Mouse (Mus musculus) thymus, postnatal 36 days (tissue): Measurements from ENCODE around the gene Cdh20.

Experiments
- DNase-seq, 2 experiments: peaks; one replicate each; pipeline ENCODE4 v3.0.0; 2022; ENCODE audit warnings: mixed read lengths in 2 of 2

Cdh20 gene

DNA sequence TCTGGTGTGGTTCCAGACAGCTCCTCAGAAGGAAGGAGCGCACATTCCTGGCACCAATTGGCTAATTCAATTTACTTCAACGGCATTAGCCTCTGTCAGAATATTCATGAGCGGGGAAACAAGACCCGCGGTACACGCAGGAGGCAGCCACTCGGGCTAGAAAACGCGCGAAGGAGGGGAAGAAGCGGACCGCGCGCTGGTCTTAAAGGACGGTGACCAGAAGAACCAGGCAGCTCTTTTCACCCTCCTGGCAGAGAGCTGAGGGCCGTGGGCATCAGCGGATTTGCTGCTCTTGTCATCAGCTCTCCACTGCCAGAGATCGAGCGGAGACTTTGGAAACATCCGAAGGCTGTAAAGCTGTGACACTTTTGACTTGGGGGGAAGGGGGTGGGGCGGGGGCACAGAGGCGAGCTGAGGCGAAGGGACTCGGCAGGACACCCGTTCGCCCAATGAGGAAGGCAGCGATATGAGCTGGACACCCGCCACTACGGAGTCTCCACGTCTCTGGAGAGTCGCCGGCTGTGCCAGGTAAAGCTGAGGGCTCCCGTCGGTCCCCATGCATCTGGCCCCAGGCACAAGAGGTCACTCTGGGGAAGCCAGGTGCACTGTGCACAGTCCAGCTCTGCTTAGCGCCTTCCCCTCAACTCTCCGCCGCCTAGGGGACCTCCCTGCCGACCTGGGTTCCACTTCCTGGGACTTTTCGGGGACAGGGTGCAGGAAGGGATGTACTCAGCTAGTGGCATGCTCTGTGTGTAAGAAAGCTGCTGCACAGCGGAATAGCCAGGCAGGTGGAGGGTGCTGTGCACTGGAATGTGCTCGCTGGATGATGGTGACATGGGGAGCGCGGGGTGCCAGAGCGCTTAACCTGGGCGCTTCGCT is at the start of gene Cdh20:
Cdh20 (plus strand) TSS at position 159 of the 879 bp plus-strand sequence.
- DNase-seq, result peak in 1 of 2 experiments; percentile 2

DNA sequence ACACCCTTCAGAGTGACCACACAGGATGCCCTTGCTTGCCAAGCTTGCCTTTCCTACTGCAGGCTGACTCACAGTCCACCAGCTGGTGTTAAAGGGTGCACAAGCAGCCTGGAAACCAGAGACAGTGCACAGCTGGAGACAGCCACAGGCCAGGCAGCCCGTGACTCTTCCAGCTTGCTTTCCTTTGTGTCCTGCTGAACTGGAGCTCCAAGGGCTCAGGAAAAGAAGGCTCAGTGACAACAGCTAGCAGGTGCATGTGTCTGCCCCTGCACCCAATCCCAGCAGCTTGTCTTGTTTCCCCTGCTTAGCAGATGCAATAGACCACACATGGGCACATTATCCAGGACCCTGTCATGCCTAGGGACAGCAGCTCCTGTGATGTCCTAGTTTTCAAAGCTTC is 21.5 kb upstream of the Cdh20 start:
- no peak for DNase-seq

DNA sequence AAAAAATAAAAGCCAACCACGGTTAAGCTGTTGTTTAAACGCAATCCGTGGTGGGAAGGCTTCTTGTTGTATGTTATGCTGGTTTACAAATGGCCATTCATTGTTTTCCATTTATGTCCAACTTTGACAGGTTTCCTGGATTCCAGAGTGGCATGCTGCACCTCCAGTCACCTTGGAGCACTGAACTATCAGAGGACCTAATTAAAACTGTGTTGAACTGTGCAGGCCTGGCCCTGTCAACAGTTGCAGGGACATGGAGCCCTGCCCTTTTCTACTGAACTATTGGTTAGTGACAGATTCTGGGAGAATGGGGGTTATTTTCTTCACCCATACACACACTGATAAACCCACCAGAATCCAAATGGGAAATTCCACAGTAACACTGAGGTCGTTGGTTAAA is 20.9 kb upstream of the Cdh20 start:
- DNase-seq, result no peak

DNA sequence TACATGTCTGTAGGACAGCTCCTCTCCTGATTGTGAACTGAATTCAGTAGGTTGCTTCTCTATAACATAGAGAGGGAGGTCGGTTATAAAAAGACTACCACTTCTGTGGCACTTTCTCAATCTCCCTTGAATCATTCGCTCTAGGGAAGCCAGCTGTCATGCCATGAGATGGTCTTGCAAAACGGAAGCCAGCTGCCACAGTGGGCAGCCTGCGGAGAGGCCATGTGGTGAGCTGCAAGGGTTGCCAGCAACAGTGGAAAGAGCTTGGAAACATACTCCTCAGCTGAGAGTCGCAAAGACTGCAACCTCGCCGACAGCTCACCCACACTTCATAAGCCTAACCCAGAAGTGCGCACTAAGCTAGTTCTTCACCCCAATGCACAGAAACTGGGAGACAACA is 13.8 kb upstream of the Cdh20 start:
- DNase-seq, result no peak

DNA sequence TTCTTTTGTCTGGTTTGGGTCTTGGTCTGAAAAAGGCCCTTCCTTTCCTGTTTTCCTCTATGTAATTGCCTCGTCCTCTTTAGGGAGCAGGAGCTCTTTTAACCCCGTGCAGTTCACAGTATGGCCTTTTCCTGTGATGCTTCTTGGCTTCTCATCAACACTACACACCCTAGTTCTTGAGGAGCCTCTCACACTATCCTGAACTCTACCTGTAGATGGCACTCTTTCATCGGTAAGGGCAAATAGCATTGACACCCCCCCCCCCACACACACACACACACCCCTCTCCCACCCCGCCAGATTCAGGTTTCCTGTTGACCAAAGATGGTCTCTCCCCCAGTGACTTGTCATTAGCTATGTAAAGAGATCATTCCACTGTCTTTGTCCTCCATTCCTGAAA is 12.4 kb upstream of the Cdh20 start:
- DNase-seq, result no peak

DNA sequence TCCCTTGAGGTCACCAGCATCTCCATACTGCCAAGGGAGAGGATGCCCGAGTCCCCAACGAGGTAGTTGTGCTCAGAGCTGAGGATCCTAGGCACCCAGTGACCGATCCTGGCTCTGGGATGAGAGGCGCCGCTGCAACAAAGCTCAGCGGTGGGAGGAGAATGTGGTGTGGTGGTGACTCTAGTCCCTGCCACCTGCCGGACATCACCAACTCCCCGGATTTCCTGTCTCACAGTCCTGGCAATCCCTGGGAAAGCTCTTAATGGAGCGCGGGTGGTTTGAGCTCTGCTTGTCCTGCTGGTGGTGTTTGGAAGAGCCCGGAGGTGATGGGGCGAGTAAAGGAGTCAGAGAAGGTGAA is 900 bp downstream of the Cdh20 start:
- no peak for DNase-seq

DNA sequence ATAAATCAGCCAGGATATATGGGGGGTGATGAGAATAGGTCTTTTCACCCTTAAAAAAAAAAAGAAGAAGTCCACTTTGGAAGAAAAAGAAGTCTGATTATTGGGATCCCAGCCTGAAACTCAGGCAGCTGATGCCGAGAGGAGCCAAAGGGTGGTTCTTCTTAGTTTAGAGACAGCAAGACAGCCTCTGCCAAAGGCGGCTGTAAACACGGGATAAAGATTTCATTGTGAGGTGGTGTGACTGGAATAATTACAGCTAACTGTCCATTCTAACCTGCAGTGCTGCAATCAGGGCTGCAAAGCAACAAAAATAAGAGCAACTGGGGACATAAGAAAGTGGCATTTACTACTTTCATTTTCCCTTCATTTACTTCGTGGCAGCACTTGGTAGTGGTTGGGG is 3.6 kb downstream of the Cdh20 start:
- no peak for DNase-seq

DNA sequence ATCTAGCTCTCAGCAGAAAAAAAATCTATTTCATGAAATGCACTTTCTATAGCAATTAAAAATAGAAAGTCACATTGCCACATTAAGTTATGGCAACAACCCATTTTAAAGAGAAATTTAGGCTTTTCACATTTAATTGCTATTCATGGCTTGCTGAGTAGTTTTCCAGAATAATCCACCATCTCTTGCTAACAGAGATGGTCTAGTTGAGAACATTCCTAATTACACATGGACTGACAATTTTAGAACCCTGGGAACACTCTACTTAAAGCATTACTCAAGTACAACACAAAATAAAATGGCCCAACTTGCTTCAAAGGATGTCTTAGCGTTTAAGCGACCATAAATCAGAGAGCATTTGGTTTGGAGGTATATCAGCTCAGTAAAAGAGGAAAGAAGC is 4.9 kb downstream of the Cdh20 start:
- no peak for DNase-seq

DNA sequence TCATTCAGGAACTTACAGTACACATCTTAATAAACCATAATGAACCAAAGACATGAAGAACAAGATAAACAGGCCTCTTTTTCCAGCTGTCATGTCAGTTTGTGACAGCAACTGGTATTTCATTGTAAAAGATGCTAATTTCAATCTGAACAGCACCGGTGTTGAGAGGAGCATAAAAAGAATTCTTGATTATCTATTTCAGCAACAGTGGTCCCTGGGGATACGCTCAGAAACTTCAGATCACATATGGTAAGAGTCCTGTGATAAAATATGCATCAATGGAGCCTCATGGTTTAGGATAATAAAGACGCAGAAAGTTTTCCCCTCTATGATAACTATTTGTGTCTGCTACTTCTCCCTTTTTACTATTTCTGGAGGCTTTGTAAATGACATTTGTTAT is 25.2 kb downstream of the Cdh20 start:
- no peak for DNase-seq

DNA sequence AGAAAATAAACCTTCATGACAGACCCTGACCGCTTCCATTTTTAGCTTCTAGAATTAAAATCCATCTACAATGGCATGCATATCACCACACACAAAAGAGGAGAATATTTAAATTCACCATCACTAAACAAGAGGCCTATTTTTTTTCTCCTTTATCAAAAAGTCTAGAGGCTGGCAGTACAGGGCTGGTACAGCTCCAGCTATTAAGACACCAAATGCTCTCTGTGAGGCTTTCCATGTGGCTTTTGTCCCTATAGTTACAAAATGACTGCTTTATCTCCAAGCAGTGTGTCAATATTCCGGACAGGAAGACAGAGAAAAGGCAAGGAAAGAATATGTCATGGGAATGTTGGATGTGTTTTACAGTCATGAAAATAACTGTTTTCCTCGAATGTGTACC is 27.8 kb downstream of the Cdh20 start:
- DNase-seq, result no peak

DNA sequence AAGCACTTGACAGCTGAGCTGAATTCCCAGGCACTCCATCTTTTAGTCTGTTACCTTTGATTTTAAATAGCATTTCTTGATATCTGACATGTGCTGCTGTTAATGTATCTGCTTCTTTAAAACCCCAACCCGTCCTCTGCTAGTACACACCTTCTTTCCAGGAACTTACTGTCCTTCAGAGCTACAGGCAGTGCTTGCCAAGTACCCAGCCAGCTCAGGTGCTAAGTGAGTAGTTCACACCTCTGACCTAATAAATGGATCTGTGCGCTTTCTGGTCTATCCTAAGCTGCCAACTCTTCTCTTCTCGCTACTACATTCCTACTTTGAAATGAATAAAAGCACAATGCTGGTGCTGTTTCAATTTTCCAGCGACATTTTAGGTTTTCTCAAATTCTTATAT is 28.8 kb downstream of the Cdh20 start:
- DNase-seq, result no peak

DNA sequence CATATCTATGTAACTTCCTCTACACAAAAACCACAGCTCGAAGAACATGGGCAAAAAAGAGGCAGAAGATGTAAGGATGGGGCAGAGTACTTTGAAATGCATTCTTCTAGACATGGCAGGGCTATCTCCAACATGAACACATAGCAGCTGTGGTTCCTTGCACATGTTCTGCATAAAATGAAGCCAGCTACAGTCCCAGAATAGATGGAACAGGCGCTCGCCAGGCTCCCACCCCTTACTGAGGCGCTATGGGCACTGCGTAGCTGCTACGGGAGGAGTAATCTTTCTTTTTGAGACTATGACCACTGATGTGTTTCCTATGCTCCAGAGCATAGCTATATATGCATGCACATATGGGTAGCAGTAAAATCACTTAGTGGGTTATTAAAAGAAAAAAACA is 36.4 kb downstream of the Cdh20 start:
- no peak for DNase-seq

DNA sequence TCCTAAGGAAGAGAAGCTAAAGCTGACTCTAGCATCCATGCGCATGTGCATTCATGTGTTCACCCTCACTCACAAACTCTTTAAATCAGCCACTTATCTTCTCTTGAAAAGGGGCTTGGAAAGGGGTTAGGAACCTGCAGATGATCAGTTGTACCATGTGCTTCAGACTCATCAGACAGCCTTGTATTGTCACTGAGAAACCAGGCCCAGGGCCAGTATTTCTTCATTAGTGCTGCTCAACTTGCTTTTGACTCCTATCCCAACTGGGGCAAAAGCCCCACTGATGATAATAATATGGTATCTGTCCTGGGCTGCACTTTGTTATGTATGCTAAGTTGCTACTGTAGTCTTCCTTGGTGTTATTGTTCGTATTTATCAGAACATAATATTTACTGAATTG is 38.9 kb downstream of the Cdh20 start:
- DNase-seq, result no peak

DNA sequence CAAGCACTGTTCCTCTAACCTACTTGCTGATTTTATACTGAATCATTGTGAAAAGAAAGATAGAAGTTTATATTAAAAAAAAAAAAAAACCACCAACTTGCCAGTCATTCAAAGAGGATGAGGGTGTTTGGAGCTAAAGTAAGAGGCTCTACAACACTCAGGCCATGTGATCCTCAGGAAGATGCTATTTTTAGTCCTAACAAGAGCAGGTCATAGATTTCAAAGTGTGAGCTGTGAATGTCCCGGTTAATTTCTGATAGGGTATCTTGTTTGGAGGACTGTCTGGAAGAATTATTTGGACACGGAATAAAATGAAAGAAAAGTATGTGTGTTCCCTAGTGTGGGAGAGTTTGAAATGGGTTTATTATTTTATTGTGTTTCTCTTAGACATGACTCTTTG is 49.2 kb downstream of the Cdh20 start:
- DNase-seq, result no peak

DNA sequence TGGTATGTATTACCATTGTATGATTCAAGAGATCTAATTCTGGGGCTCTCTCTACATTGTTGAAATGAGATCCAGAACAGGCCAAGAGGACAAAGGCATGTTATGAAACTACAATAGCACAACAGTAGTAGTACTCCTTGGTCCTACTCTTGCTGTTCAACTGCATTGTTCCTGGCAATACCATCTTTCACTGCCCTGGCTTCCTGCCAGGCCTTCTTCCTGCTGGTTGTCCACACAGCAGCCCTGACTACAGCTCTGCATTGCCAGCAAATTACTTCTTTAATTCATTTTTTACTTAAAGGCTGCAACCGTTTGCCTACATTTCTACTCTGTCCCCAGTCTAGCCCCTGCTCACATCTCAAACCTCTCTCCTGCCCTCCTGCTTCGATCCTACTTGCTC is 59.8 kb downstream of the Cdh20 start:
- no peak for DNase-seq

DNA sequence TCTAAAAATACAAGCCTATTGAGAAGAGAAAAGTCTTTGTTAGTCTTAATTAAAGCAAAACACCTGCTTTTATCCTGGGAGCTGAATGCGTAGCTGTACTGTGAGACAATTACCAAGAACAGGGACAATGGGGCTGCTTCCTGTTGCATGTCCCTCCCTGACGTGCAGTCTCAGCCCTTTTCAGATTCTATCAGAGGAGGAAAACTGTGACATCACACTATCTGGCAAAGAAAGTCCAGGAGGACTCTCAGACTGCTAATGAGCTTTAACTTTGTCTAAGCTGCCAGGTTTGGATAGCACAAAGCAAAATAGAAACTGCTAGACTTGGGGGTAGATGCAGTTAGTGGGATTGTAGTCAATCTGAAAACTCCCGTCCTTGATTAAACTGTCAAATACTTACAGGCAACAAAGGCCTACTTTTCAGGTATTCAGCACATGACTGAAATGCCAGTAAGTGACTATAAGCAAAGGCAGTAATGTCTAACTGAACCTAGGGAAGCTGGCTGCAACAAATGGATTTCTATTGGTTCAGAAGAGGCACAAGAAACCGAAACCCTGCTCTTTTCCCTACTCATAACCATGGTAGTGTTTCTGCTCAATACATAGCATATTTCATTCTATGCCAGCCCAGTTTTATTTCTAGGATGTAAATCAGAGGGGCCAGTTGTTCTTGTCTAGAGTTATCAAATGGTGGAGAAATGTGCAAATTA is 70.0 kb downstream of the Cdh20 start:
- DNase-seq, result no peak

DNA sequence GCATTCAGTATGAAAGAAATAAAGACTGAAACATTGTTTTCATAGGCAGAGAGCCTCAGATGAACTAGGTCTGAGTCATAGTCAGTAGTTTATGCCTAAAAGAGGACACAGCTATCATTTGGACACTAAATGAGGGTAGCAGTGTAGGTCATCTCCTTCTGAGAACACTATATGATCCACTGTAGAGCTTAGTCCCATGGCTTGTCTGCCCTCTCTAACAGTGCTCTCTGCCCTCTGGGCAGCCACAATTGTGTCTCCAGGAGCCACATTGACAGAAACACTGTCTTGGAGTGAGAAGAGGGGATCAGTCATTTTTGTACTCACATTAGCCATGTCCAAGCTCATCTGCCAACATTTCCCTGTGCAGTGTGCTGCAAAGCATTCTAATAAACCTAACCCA is 70.7 kb downstream of the Cdh20 start:
- no peak for DNase-seq

DNA sequence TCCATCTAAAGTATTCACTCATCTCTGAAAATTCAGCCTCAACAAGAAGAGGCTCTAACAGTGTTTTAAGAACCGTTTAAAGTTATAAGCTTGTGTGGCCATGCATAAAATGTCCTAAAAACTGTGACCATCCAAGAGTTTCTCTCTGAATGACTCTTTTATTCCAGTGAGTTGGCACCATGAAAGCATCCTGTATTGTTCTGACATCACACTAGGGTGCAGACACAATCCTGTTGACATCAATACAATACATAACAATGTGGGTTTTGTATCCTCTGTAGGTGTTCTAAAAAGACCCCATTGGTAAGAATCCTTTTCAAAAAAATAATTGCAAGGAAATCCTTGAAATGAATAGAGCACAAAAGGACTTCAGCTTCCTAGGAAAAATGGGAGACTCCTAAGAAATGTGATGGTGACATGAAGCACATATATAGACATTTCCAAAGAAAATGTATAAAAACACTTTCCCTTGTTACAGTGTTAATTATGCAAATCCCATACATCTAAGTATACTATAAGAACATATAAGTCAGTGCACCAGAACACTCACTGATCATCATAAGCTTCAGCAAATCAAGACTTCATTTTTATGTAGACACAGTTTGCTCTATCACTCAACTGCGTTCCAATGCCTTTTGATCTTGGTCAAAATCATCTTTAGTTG is 80.1 kb downstream of the Cdh20 start:
- no peak for DNase-seq

DNA sequence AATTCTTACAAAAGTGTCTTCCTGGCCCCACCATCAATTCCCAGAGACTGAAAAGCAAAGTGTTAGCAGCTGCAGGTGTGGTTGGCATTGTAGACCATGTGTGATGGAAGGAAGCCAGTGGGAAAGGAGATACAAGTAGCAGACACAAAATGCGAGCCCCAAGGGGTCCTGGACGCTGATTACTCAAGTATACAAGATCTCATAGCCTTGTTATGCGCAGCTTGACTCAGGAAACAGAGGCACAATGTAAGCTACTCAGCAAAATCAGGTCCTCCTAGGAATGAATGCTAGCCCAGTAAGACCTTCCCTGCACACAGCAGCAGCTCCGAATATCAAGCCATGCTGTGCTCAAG is 80.6 kb downstream of the Cdh20 start:
- no peak for DNase-seq

DNA sequence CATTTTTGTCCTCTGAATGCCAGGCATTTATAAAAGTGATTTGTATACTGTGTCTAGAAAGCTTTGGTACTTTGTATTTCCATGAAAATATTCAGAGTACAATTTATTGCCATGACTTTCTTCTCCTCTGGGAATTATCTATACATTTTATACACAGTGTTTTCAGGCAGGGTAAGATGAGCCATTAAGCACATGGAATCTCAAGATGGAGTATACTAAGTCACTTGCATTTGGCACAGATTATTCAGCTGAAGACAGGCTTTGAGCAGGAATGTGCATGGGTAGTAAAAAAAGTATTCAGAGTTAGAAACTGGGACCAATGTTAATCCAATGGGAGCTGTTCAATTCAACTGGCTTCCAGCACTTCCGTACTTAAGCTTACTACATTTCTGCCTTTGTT is 109.1 kb downstream of the Cdh20 start:
- no peak for DNase-seq

DNA sequence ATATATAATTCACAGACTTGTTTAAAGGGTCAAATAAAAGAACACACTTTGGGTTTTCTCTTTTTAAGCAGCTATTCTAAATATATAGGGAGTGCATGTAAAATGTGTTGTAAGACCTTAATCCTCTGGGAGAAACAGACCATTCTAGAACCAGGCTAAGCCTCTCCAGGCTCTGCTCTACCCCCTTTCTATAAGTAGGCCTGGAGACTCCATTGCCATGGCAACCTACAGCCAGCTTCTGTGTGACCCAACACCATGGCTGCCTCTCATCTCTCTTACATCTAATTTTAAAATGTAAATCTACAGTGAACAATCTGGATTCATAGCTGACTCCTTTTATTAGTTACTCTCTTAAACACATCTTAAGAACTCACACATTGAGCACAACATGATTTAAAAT is 133.5 kb downstream of the Cdh20 start:
- no peak for DNase-seq

DNA sequence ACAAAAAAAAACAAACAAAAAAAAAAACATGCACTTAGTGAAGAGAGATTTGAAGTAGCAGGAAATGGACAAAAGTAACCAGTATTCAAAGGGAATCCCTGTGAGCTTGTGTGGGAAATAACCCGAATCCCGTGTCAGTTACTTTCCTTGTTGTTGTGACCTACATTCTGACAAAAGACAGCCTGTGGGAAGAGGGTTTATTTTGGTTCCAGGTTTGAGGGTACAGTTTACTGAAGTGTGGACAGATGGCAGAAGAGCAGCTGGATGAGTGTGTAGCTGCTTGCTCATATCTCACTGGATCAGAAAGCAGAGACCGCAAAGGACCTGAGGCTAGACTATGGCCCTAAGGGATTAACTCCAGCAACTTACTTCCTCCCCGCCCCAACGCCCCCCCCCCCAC is 135.1 kb downstream of the Cdh20 start:
- no peak for DNase-seq

DNA sequence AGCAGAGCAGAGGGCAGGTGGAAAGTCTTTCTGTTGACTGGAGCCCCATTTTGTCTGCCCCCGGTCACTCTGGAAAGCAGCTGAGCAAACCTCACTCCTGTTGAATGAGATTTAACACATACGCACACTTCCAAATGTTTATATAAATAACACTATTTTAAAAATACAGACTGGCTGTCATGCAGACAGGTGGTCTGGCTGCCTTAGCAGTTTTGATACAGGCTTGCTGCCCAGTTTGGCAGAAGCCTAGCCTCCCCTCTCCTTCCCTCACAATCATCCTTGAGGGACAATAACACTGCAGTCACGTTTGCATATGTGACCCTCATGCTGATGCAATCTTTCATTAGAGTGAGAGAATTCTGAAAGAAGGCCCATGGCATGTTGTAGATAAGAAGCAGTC is 144.1 kb downstream of the Cdh20 start:
- no peak for DNase-seq

DNA sequence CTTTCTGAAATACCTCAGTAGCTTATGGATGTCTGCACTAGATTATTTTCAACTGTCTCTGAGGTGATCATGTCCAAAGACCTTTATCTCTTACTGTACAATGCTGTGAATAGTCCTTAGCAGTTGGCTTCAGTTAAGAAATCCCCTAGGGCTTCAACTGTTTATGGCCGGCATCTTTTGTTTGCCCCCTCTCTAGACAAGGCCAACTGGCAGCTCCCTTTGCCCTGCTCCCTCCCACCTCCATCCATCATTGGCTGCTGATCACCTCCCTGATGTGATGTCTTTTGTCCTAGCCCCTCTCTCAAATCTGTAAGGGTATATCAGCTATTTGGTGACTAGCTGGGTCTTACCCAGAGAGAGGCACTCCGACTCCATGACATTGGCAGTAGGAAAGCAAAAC is 148.2 kb downstream of the Cdh20 start:
- DNase-seq, result no peak
